Mouse (Mus musculus) heart, adult 8-10 months (tissue): ENCODE measurements around the gene Teddm1a. TPM values are rescaled to one million over a fixed set of nuclear protein-coding genes. Genes with fewer than 3 reads are reported as not detected.

Experiments
- DNase-seq: peaks from one replicate; pipeline ENCODE4 v3.0.0; 2022; ENCODE audit warnings: low spot score
- total RNA-seq, 4 experiments: library from RNA; stranded (reverse); gene quantifications; 2 replicates each; pipeline ENCODE4 v1.2.4; 2022

The Teddm1a gene
- total RNA-seq, 4 experiments from 2014 or later = not detected

- DNase-seq = no peak
These were observed 14.3 kb downstream of the Teddm1a start for GRCm38 (mm10) chr1:153905884-153906283.

DNA sequence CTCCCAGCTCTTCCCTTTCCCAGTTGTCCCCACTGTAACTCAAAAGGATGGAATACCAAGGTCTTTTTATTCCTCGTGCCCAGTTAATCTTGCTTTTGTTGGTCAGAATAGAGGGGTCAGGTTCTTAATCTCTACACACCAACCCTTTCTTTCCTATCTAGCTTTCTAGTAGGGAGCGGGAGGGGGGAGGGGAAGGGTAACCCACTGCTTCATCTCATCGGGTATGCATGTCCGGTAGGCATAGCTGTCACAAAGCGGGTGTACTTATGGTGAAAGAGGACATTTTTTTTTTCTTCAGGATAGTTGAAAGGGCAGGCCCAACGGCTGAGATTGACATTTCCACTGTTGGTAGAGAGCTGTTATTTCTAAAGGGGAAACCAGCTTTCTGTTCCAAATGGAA, 16.7 kb downstream of the Teddm1a start:
- no peak for DNase-seq

DNA sequence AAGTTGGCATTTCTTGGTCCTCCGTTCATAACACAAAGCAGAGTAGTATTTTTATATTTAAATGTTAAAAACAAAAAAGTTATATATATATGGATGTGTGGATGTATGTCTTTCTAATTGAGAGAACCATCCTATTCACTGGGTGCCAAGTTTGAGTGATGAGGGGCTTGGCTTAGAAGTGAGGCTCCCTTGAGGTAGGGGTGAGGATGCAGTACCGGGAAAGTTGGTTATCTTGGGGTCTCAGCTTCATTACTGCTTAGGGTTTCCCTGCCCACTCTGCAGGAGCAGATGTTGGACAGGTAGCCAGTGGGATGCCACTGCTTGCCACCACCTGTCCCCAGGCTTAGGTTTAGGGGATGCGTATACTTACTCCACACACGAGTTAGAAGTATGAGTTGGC, 17.2 kb downstream of the Teddm1a start:
- no peak for DNase-seq

DNA sequence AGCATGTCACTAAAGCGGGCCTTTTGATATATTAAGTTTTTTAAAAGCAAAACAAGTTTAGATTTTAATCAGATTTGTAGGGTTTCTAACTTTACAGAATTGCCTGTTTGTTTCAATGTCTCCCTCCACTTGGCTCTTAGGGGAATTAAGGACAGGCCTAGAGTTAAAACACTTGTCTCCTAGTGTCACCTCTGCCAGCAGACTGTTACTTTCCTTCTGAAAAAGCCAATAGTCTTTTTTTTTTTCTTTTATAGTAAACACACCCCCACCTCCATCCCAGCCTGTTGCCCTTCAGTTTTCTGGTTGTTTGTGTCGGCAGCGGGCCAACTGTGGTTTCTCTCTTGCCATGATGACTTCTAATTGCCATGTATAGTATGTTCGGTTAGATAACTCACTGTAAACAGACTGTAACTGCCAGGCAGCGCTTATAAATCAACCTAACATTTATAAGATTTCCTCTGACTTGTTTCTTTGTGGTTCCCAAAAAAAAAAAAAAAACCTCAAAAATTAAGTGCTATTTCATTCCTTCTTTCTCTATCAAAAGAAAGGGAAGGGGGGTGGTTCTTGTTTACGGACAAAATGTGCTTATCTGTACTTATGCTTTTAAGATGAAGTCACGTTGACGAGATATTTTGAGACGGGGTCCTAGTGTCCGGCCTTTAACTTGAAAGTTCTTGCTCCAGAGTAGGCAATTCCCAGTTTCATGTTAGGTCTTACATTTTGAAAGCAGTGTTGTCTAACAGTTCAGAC, 17.8 kb downstream of the Teddm1a start:
- no peak for DNase-seq

DNA sequence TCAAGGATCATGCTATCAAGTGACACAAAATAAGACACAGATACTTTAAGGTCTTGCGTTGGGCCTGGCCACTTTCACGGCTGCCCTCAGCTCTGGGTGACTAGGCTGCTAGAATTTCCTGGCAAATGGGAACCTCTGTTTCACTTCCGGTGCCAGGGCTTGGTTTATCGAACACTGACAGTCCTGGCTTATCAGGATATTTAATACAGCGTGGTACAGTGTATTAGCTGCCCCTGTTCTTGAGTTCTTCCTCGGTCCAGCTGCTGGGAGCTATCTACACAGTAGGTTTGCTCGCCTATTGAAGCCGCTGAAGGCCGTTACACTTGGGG, 18.4 kb downstream of the Teddm1a start:
- no peak for DNase-seq

GRCm38 (mm10) chr1:153910423-153910822, 18.9 kb downstream of the Teddm1a start:
- no peak for DNase-seq

GRCm38 (mm10) chr1:153911276-153911795, 19.8 kb downstream of the Teddm1a start:
- no peak for DNase-seq

DNA sequence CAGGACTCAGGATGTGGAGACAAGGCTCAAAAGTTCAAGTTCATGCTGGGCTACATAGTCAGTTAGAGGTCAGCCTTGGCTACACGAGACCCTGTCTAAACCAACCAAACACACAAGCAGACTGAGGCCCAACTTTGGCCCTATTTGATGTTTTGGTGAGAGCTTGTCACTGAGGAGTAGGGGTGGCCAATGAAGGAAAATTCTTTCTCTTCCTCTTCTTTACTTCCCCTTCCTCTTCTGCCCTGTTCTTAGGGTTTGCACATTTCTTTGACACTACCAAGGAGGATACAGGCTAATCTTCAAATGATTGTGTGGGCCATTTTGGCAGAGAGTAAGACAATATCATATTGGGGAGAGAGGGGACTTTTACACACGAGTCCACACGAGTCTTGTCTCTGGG, 22.3 kb downstream of the Teddm1a start:
- no peak for DNase-seq

GRCm38 (mm10) chr1:153918521-153919206, 27.1 kb downstream of the Teddm1a start:
- DNase-seq = no peak

DNA sequence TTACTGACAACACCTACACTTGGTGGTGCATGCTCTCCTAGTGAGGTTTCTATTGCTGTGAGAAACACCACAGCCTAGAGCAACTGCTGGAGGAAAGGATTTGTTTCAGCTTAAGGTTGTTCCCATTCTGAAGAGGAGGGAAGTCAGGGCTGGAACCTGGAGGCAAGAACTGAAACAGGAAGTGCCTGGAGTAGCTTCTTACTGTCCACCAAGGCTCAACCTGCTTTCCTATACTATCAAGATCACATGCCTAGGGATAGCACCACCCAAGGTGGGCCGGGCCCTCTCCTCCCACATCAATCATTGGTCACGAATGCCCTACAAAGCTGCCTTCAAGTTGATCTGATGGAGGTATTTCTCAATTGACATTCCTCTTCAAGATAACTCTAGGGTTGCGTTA, 30.1 kb downstream of the Teddm1a start:
- no peak for DNase-seq

DNA sequence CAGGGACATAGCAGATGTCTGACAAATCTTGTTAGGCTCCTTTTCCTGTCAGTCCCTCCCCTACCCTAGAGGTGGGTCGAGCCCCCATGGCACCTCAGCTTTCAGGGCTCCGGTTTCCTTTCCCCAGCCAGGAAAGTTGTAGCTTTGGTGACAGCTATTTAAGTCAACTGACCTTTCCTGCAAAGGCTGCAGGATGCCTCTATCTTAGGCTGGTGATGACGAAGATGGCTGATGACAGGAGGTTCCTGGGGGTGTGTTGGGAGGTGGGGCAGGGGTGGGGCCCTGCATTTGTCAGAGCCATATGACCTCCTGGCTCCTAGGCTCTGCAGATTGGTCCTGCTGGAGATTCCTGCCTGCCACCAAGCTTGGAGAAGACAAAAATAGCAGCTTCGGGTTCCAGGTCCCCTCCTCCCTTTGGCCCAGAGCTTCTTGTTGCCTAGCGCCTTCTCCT, 31.1 kb downstream of the Teddm1a start:
- peak; percentile 69 for DNase-seq

GRCm38 (mm10) chr1:153924395-153925385, 33.1 kb downstream of the Teddm1a start:
- no peak for DNase-seq

DNA sequence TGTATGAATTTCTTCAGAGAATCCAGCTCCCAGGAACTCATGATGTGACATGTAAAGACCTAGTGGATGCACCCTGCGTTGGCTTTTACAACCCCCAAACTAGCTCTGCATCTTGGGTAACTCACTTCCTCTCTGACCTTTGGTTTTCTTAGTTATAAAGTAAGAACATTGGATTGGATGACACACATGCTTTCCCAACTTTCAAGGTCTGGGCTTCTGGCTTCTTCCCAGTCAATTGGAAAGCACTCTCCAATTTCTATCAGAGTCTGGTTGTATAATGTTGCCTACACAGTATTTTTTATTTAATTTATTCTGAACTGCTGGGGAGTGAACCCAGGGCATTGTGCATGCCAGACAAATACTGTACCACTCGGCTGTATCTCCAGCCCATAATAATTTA, 38.9 kb downstream of the Teddm1a start:
- no peak for DNase-seq

- no peak for DNase-seq
These were observed 42.2 kb downstream of the Teddm1a start for GRCm38 (mm10) chr1:153933772-153934171.

- no peak for DNase-seq
These were observed 44.4 kb downstream of the Teddm1a start for GRCm38 (mm10) chr1:153935844-153936380.

DNA sequence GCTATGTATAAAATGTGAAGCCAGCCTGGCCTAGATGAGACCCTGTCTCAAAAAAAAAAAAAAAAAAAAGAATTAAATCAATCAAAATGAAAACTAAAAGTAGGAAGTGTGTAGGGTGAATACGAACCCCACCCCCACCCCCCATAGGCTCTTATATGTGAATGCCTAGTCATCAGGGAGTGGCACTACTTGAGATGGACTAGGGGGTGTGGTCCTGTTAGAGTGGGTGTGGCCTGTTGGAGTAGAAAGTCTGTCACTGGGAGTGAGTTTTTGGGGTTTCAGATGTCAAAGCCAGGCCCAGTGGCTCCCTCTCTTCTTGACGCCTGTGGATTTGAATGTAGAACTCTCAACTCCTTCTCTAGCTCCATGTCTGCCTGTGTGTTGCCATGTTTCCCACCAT, 45.5 kb downstream of the Teddm1a start:
- DNase-seq = no peak

GRCm38 (mm10) chr1:153940986-153941385, 49.4 kb downstream of the Teddm1a start:
- no peak for DNase-seq
